Mouse (Mus musculus) myocyte (in vitro differentiated cells): ENCODE measurements around the gene Celf3. TPM values are rescaled to one million over a fixed set of nuclear protein-coding genes. Genes with fewer than 3 reads are reported as not detected.

Experiments
- H3K27me3 ChIP-seq: one replicate; pipeline ENCODE4 v1.6.1; 2011; ENCODE audit not compliant: control insufficient read depth, insufficient read depth, insufficient read length
- H3K36me3 ChIP-seq: one replicate; pipeline ENCODE4 v1.6.1; 2011; ENCODE audit not compliant: control insufficient read depth, insufficient read depth
- H3K4me2 ChIP-seq: one replicate; pipeline ENCODE4 v1.6.1; 2011; ENCODE audit warnings: low read depth, control low read depth
- H3K4me3 ChIP-seq: one replicate; pipeline ENCODE4 v1.5.1; 2011; ENCODE audit warnings: mild to moderate bottlenecking, control low read depth, moderate library complexity
- H3K79me2 ChIP-seq: one replicate; pipeline ENCODE4 v1.6.1; 2011; ENCODE audit not compliant: control insufficient read depth, insufficient read depth
- H3ac ChIP-seq: one replicate; pipeline ENCODE4 v1.6.1; 2011; ENCODE audit not compliant: control insufficient read depth, insufficient read length
- CEBPB ChIP-seq: IDR thresholded peaks from 2 replicates; pipeline ENCODE4 v1.6.1; 2011; ENCODE audit warnings: mild to moderate bottlenecking, moderate library complexity; ENCODE audit not compliant: poor library complexity, insufficient read depth, severe bottlenecking
- E2F4 ChIP-seq: IDR thresholded peaks from one replicate; pipeline ENCODE4 v1.6.1; 2011; ENCODE audit warnings: mild to moderate bottlenecking, control low read depth, moderate library complexity; ENCODE audit not compliant: insufficient read depth
- MAX ChIP-seq: IDR thresholded peaks from one replicate; pipeline ENCODE4 v1.6.1; 2011; ENCODE audit warnings: low read depth, mild to moderate bottlenecking, control low read depth
- MYOD1 ChIP-seq, 3 experiments: IDR thresholded peaks; one replicate each; pipeline ENCODE4 v1.6.1; 2011; ENCODE audit warnings: control low read depth in 2 of 3, low read depth in 2 of 3, mild to moderate bottlenecking in 2 of 3, moderate library complexity in 1 of 3; ENCODE audit not compliant: insufficient read length in 2 of 3, control insufficient read depth in 1 of 3
- MYOG ChIP-seq, 3 experiments: IDR thresholded peaks; one replicate each; pipeline ENCODE4 v1.6.1; 2011; ENCODE audit warnings: control low read depth in 2 of 3, low read depth in 2 of 3, mild to moderate bottlenecking in 2 of 3; ENCODE audit not compliant: insufficient read length in 2 of 3, control insufficient read depth in 1 of 3, insufficient read depth in 1 of 3
- POLR2A ChIP-seq: IDR thresholded peaks from one replicate; pipeline ENCODE4 v1.6.1; 2011; ENCODE audit warnings: low read depth, mild to moderate bottlenecking, control low read depth, moderate library complexity; ENCODE audit not compliant: insufficient read length
- POLR2AphosphoS2 ChIP-seq: IDR thresholded peaks from one replicate; pipeline ENCODE4 v1.6.1; 2011; ENCODE audit warnings: low read depth, control low read depth; ENCODE audit not compliant: insufficient read length
- REST ChIP-seq: IDR thresholded peaks from one replicate; pipeline ENCODE4 v1.6.1; 2011; ENCODE audit warnings: mild to moderate bottlenecking, control low read depth, moderate library complexity; ENCODE audit not compliant: insufficient read depth, insufficient read length
- SRF ChIP-seq: IDR thresholded peaks from one replicate; pipeline ENCODE4 v1.6.1; 2011; ENCODE audit warnings: low read depth; ENCODE audit not compliant: control insufficient read depth, insufficient read length
- TCF12 ChIP-seq: IDR thresholded peaks from one replicate; pipeline ENCODE4 v1.6.1; 2011; ENCODE audit warnings: mild to moderate bottlenecking, control low read depth; ENCODE audit not compliant: poor library complexity, insufficient read depth, severe bottlenecking
- TCF3 ChIP-seq: IDR thresholded peaks from one replicate; pipeline ENCODE4 v1.6.1; 2011; ENCODE audit warnings: low read depth, control low read depth; ENCODE audit not compliant: insufficient read length
- USF1 ChIP-seq: IDR thresholded peaks from one replicate; pipeline ENCODE4 v1.6.1; 2011; ENCODE audit warnings: low read depth, mild to moderate bottlenecking, control low read depth, moderate library complexity
- polyA plus RNA-seq: library from polyadenylated mRNA; unstranded; fragments of >200 nt; fragmentation: generic; extraction: Trizol; gene quantifications from one replicate; pipeline ENCODE4 v1.2.1, GENCODE M21; 2012; ENCODE audit warnings: missing spikeins

The Celf3 gene
- polyA plus RNA-seq, 1 experiment = 0.11 TPM

- no peak for TF ChIP-seq SRF
- no peak for TF ChIP-seq POLR2A
- TF ChIP-seq POLR2AphosphoS2 = no peak
- no peak for TF ChIP-seq CEBPB
- TF ChIP-seq TCF12 = no peak
- no peak for TF ChIP-seq MYOD1 (IDR thresholded peaks at IDR 0.05; ENCODE audit: control insufficient read depth in 1 of 3, insufficient read length in 2 of 3, low read depth in 2 of 3)
- TF ChIP-seq MAX = no peak
- no peak for TF ChIP-seq TCF3
- no peak for TF ChIP-seq MYOG (IDR thresholded peaks at IDR 0.05; ENCODE audit: control insufficient read depth in 1 of 3, insufficient read depth in 1 of 3, insufficient read length in 2 of 3, low read depth in 2 of 3)
- no peak for TF ChIP-seq E2F4
- TF ChIP-seq REST = no peak
- TF ChIP-seq USF1 = no peak
- no peaks in the 10 kb centered on the region for H3K36me3 ChIP-seq
- H3K4me2 ChIP-seq = peak overlapping the region; percentile 57
- no peak overlapping the region for H3ac ChIP-seq
- H3K4me3 ChIP-seq = no peak overlapping the region
- H3K27me3 ChIP-seq = no peaks in the 10 kb centered on the region
- H3K79me2 ChIP-seq = no peaks in the 10 kb centered on the region
Observed at GRCm38 (mm10) chr3:94457055-94457454, 21.0 kb upstream of the Celf3 start.

GRCm38 (mm10) chr3:94459834-94460233 lies 18.3 kb upstream of the Celf3 start:
- no peaks in the 10 kb centered on the region for H3K36me3 ChIP-seq
- no peak for TF ChIP-seq TCF3
- peak in 2 of 3 experiments; percentile 65 to 66 for TF ChIP-seq MYOD1 (IDR thresholded peaks at IDR 0.05; ENCODE audit: control insufficient read depth in 1 of 3, insufficient read length in 2 of 3, low read depth in 2 of 3)
- TF ChIP-seq MYOG (IDR thresholded peaks at IDR 0.05; ENCODE audit: control insufficient read depth in 1 of 3, insufficient read depth in 1 of 3, insufficient read length in 2 of 3, low read depth in 2 of 3) = peak in 1 of 3 experiments; percentile 3
- H3K79me2 ChIP-seq = no peaks in the 10 kb centered on the region
- no peak overlapping the region for H3K4me2 ChIP-seq
- H3K27me3 ChIP-seq = no peaks in the 10 kb centered on the region
- no peak overlapping the region for H3ac ChIP-seq
- H3K4me3 ChIP-seq = no peak overlapping the region

GRCm38 (mm10) chr3:94463926-94464578 lies 14.0 kb upstream of the Celf3 start:
- no peak overlapping the region for H3K4me2 ChIP-seq
- no peak overlapping the region for H3K4me3 ChIP-seq
- no peaks in the 10 kb centered on the region for H3K27me3 ChIP-seq
- no peaks in the 10 kb centered on the region for H3K36me3 ChIP-seq
- no peaks in the 10 kb centered on the region for H3K79me2 ChIP-seq
- no peak overlapping the region for H3ac ChIP-seq
- TF ChIP-seq MAX = no peak
- no peak for TF ChIP-seq E2F4
- TF ChIP-seq CEBPB = no peak
- no peak for TF ChIP-seq USF1
- TF ChIP-seq MYOG (IDR thresholded peaks at IDR 0.05; ENCODE audit: control insufficient read depth in 1 of 3, insufficient read depth in 1 of 3, insufficient read length in 2 of 3, low read depth in 2 of 3) = no peak
- no peak for TF ChIP-seq POLR2AphosphoS2
- TF ChIP-seq REST = no peak
- no peak for TF ChIP-seq POLR2A
- no peak for TF ChIP-seq SRF
- TF ChIP-seq TCF3 = no peak
- TF ChIP-seq MYOD1 (IDR thresholded peaks at IDR 0.05; ENCODE audit: control insufficient read depth in 1 of 3, insufficient read length in 2 of 3, low read depth in 2 of 3) = no peak
- TF ChIP-seq TCF12 = no peak

GRCm38 (mm10) chr3:94465632-94466430 lies 12.3 kb upstream of the Celf3 start:
- no peak overlapping the region for H3ac ChIP-seq
- no peaks in the 10 kb centered on the region for H3K79me2 ChIP-seq
- H3K27me3 ChIP-seq = no peaks in the 10 kb centered on the region
- TF ChIP-seq TCF3 (no peak), USF1 (no peak), MAX (no peak), REST (no peak), SRF (no peak), TCF12 (no peak), E2F4 (no peak), POLR2A (no peak), MYOD1 (IDR thresholded peaks at IDR 0.05; ENCODE audit: control insufficient read depth in 1 of 3, insufficient read length in 2 of 3, low read depth in 2 of 3) (no peak), MYOG (IDR thresholded peaks at IDR 0.05; ENCODE audit: control insufficient read depth in 1 of 3, insufficient read depth in 1 of 3, insufficient read length in 2 of 3, low read depth in 2 of 3) (no peak), CEBPB (no peak), POLR2AphosphoS2 (no peak)
- H3K4me2 ChIP-seq = no peak overlapping the region
- no peak overlapping the region for H3K4me3 ChIP-seq
- no peaks in the 10 kb centered on the region for H3K36me3 ChIP-seq
